Mouse (Mus musculus): ENCODE measurements around the gene Ptms. TPM values are rescaled to one million over a fixed set of nuclear protein-coding genes. Genes with fewer than 3 reads are reported as not detected.

Ptms gene
- total and polyA plus RNA-seq, 3 experiments, result 5.6 to 86.4 (median 34.1) TPM

DNA sequence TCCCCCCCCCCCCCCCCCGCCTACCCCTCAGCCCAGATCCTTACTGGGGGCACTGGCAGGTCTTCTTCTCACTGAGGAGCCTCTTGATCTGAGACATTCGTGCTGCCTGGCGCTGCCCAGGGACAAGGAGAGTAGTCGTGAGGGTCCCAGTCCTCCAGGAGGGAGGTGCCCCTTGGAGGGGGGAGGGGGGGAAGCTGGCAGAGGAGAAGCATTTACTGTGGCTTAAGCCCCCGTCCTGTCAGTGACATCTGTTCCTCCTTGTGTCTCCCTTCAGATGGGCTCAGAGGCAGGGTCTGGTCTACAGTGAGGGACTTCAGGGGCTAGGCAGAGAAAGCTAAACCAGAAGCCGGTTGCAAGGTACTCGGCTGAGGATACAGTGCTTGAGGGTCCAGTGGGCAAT lies 53.3 kb downstream of the Ptms start:
- Histone ChIP-seq H3K9me3 (replicated peaks) (no peaks in the 10 kb centered on the region), H3K36me3 (replicated peaks) (no peaks in the 10 kb centered on the region), H3K4me1 (ENCODE audit: insufficient read depth, low read depth, low read length) (peaks cover 3% of the 10 kb centered on the region; the same call in 1 of the 2 replicates), H3K4me3 (ENCODE audit: low read depth, low read length) (no peak overlapping the region), H3K27me3 (ENCODE audit: insufficient read depth, low read length) (peaks cover 69% of the 10 kb centered on the region)
- ATAC-seq (ENCODE audit: extremely low read depth, insufficient number of reproducible peaks, low FRiP score, poor library complexity, severe bottlenecking) (no peak), DNase-seq (ENCODE audit: low spot score) (no peak)
- no peak for TF ChIP-seq CTCF (IDR thresholded peaks at IDR 0.05; ENCODE audit: low read depth, low read length)
- TF ChIP-seq GATA1 (IDR thresholded peaks at IDR 0.05; ENCODE audit: borderline replicate concordance, low read length), result no peak
- TF ChIP-seq GATA2 (IDR thresholded peaks at IDR 0.05; ENCODE audit: borderline replicate concordance, low read depth, low read length), result no peak
- TF ChIP-seq TAL1 (conservative IDR thresholded peaks at IDR 0.05; ENCODE audit: low read depth, low read length), result no peak
- no peak for TF ChIP-seq POLR2AphosphoS5 (IDR thresholded peaks at IDR 0.05; ENCODE audit: insufficient replicate concordance, low read depth, low read length)

DNA sequence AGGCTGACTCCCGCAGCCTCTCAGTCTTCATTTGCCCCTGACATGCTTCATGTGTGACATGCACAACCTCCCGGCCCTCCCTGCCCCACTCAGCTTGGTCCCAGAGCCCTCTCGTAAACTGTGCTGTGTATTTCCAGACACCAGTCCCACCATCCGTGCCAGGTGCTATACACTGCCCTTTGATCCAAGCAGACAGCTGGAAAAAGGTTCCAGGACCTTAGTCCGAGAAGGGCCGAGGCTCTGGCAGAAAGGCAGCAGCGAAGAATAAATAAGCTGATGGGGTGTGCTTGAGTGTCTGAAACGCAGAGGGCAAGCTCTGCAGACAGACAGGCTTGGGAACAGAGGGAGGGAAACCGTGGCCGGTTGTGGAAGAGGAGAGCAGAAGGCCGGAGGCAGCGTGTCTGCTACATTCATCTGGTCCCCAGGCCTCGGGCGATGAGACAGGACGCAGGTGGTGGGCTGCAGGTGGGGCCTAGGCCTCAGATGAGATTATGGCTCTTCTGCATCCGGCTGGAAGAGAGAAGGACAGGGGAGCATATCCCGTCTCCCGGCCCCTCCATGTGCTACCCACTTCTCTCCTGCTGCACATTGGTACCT lies 54.0 kb downstream of the Ptms start:
- peaks cover 72% of the 10 kb centered on the region for H3K27me3 ChIP-seq (ENCODE audit: insufficient read depth, low read length)
- no peak for TF ChIP-seq CTCF (IDR thresholded peaks at IDR 0.05; ENCODE audit: low read depth, low read length)
- no peak for TF ChIP-seq POLR2AphosphoS5 (IDR thresholded peaks at IDR 0.05; ENCODE audit: insufficient replicate concordance, low read depth, low read length)
- TF ChIP-seq GATA1 (IDR thresholded peaks at IDR 0.05; ENCODE audit: borderline replicate concordance, low read length), result no peak
- TF ChIP-seq TAL1 (conservative IDR thresholded peaks at IDR 0.05; ENCODE audit: low read depth, low read length), result no peak
- no peak for TF ChIP-seq GATA2 (IDR thresholded peaks at IDR 0.05; ENCODE audit: borderline replicate concordance, low read depth, low read length)
- peaks cover 3% of the 10 kb centered on the region; the same call in 1 of the 2 replicates for H3K4me1 ChIP-seq (ENCODE audit: insufficient read depth, low read depth, low read length)

More for the DNA sequence above, 54.0 kb downstream of the Ptms start:
- ATAC-seq (ENCODE audit: extremely low read depth, insufficient number of reproducible peaks, low FRiP score, poor library complexity, severe bottlenecking) (no peak), DNase-seq (ENCODE audit: low spot score) (no peak)
- Histone ChIP-seq H3K4me3 (ENCODE audit: low read depth, low read length) (no peak overlapping the region), H3K9me3 (replicated peaks) (no peaks in the 10 kb centered on the region), H3K36me3 (replicated peaks) (no peaks in the 10 kb centered on the region)

Other genes starting within 250 kb of the Ptms start
Only the 20 nearest of the 28 such genes appear.
- gene Gm45234, start 164.1 kb downstream of the Ptms start, total RNA-seq (2014; fragmentation: Nextera tagmentation), result not detected in 2 replicates
- gene Gm45234, start 164.1 kb downstream of the Ptms start, total RNA-seq (2017), result not detected in 2 replicates
- not detected in 2 replicates for gene Gm45234, start 164.1 kb downstream of the Ptms start, polyA plus RNA-seq (2012)
- 58.7 and 85.6 TPM in 2 replicates for gene Atn1, start 163.6 kb downstream of the Ptms start, total RNA-seq (2014; fragmentation: Nextera tagmentation)
- 1.9 and 3.0 TPM in 2 replicates for gene Atn1, start 163.6 kb downstream of the Ptms start, total RNA-seq (2017)
- 55.3 and 58.8 TPM in 2 replicates for gene Atn1, start 163.6 kb downstream of the Ptms start, polyA plus RNA-seq (2012)
- 1.1 and 3.2 TPM in 2 replicates for gene Eno2, start 150.4 kb downstream of the Ptms start, total RNA-seq (2014; fragmentation: Nextera tagmentation)
- 3.4 and 3.6 TPM in 2 replicates for gene Eno2, start 150.4 kb downstream of the Ptms start, total RNA-seq (2017)
- 0.13 and 0.29 TPM in 2 replicates for gene Eno2, start 150.4 kb downstream of the Ptms start, polyA plus RNA-seq (2012)
- gene Lrrc23, start 140.4 kb downstream of the Ptms start, total RNA-seq (2014; fragmentation: Nextera tagmentation), result not detected in 2 replicates
- gene Lrrc23, start 140.4 kb downstream of the Ptms start, total RNA-seq (2017), result 0.11 TPM in 1 of 2 replicates, not detected in the other
- not detected in 2 replicates for gene Lrrc23, start 140.4 kb downstream of the Ptms start, polyA plus RNA-seq (2012)
- 1.9 TPM in 2 replicates for gene Spsb2, start 111.4 kb downstream of the Ptms start, total RNA-seq (2014; fragmentation: Nextera tagmentation)
- 6.9 and 9.4 TPM in 2 replicates for gene Spsb2, start 111.4 kb downstream of the Ptms start, total RNA-seq (2017)
- 10.1 and 10.9 TPM in 2 replicates for gene Spsb2, start 111.4 kb downstream of the Ptms start, polyA plus RNA-seq (2012)
- gene Tpi1, start 105.8 kb downstream of the Ptms start, total RNA-seq (2014; fragmentation: Nextera tagmentation), result 601 and 619 TPM in 2 replicates
- gene Tpi1, start 105.8 kb downstream of the Ptms start, total RNA-seq (2017), result 903 and 1,035 TPM in 2 replicates
- 520 and 701 TPM in 2 replicates for gene Tpi1, start 105.8 kb downstream of the Ptms start, polyA plus RNA-seq (2012)
- gene Usp5, start 90.6 kb downstream of the Ptms start, total RNA-seq (2014; fragmentation: Nextera tagmentation), result 34.6 and 45.9 TPM in 2 replicates
- 67.0 and 76.8 TPM in 2 replicates for gene Usp5, start 90.6 kb downstream of the Ptms start, total RNA-seq (2017)
- 53.0 and 68.2 TPM in 2 replicates for gene Usp5, start 90.6 kb downstream of the Ptms start, polyA plus RNA-seq (2012)
- gene Cdca3, start 90.6 kb downstream of the Ptms start, total RNA-seq (2014; fragmentation: Nextera tagmentation), result 109 and 112 TPM in 2 replicates
- 137 and 150 TPM in 2 replicates for gene Cdca3, start 90.6 kb downstream of the Ptms start, total RNA-seq (2017)
- 50.9 and 67.2 TPM in 2 replicates for gene Cdca3, start 90.6 kb downstream of the Ptms start, polyA plus RNA-seq (2012)
- gene Gnb3, start 79.8 kb downstream of the Ptms start, total RNA-seq (2014; fragmentation: Nextera tagmentation), result 1.1 TPM in 1 of 2 replicates, not detected in the other
- gene Gnb3, start 79.8 kb downstream of the Ptms start, total RNA-seq (2017), result not detected in 2 replicates
- gene Gnb3, start 79.8 kb downstream of the Ptms start, polyA plus RNA-seq (2012), result not detected in 2 replicates
- not detected in 2 replicates for gene P3h3, start 62.4 kb downstream of the Ptms start, total RNA-seq (2014; fragmentation: Nextera tagmentation)
- 0.23 TPM in 1 of 2 replicates, not detected in the other for gene P3h3, start 62.4 kb downstream of the Ptms start, total RNA-seq (2017)
- gene P3h3, start 62.4 kb downstream of the Ptms start, polyA plus RNA-seq (2012), result not detected in 2 replicates
- gene Gpr162, start 56.1 kb downstream of the Ptms start, total RNA-seq (2014; fragmentation: Nextera tagmentation), result not detected in 2 replicates
- gene Gpr162, start 56.1 kb downstream of the Ptms start, total RNA-seq (2017), result 0.22 and 0.41 TPM in 2 replicates
- gene Gpr162, start 56.1 kb downstream of the Ptms start, polyA plus RNA-seq (2012), result not detected in 2 replicates
- not detected in 2 replicates for gene Cd4, start 31.9 kb downstream of the Ptms start, total RNA-seq (2014; fragmentation: Nextera tagmentation)
- gene Cd4, start 31.9 kb downstream of the Ptms start, total RNA-seq (2017), result 0.33 and 1.7 TPM in 2 replicates
- not detected in 2 replicates for gene Cd4, start 31.9 kb downstream of the Ptms start, polyA plus RNA-seq (2012)
- 0.68 TPM in 1 of 2 replicates, not detected in the other for gene Lag3, start 8.4 kb downstream of the Ptms start, total RNA-seq (2014; fragmentation: Nextera tagmentation)
- gene Lag3, start 8.4 kb downstream of the Ptms start, total RNA-seq (2017), result 0.12 TPM in 1 of 2 replicates, not detected in the other
- not detected in 2 replicates for gene Lag3, start 8.4 kb downstream of the Ptms start, polyA plus RNA-seq (2012)
- gene Mlf2, start 11.3 kb upstream of the Ptms start, total RNA-seq (2014; fragmentation: Nextera tagmentation), result 167 and 180 TPM in 2 replicates
- gene Mlf2, start 11.3 kb upstream of the Ptms start, total RNA-seq (2017), result 86.5 and 99.2 TPM in 2 replicates
- gene Mlf2, start 11.3 kb upstream of the Ptms start, polyA plus RNA-seq (2012), result 269 and 293 TPM in 2 replicates
- gene Cops7a, start 45.4 kb upstream of the Ptms start, total RNA-seq (2014; fragmentation: Nextera tagmentation), result 123 and 194 TPM in 2 replicates
- gene Cops7a, start 45.4 kb upstream of the Ptms start, total RNA-seq (2017), result 62.2 and 65.5 TPM in 2 replicates
- 59.2 and 79.0 TPM in 2 replicates for gene Cops7a, start 45.4 kb upstream of the Ptms start, polyA plus RNA-seq (2012)
- not detected in 2 replicates for gene Pianp, start 76.6 kb upstream of the Ptms start, total RNA-seq (2014; fragmentation: Nextera tagmentation)
- not detected in 2 replicates for gene Pianp, start 76.6 kb upstream of the Ptms start, total RNA-seq (2017)
- not detected in 2 replicates for gene Pianp, start 76.6 kb upstream of the Ptms start, polyA plus RNA-seq (2012)
- gene Zfp384, start 89.0 kb upstream of the Ptms start, total RNA-seq (2014; fragmentation: Nextera tagmentation), result 71.2 and 79.6 TPM in 2 replicates
- gene Zfp384, start 89.0 kb upstream of the Ptms start, total RNA-seq (2017), result 22.9 and 25.7 TPM in 2 replicates
- 51.7 and 52.8 TPM in 2 replicates for gene Zfp384, start 89.0 kb upstream of the Ptms start, polyA plus RNA-seq (2012)
- gene Ing4, start 119.7 kb upstream of the Ptms start, total RNA-seq (2014; fragmentation: Nextera tagmentation), result 36.2 and 37.5 TPM in 2 replicates
- 99.6 and 118 TPM in 2 replicates for gene Ing4, start 119.7 kb upstream of the Ptms start, total RNA-seq (2017)
- gene Ing4, start 119.7 kb upstream of the Ptms start, polyA plus RNA-seq (2012), result 14.3 and 14.6 TPM in 2 replicates
- 11.8 and 16.1 TPM in 2 replicates for gene Acrbp, start 129.6 kb upstream of the Ptms start, total RNA-seq (2014; fragmentation: Nextera tagmentation)
- 4.7 and 8.1 TPM in 2 replicates for gene Acrbp, start 129.6 kb upstream of the Ptms start, total RNA-seq (2017)
- 6.4 and 9.4 TPM in 2 replicates for gene Acrbp, start 129.6 kb upstream of the Ptms start, polyA plus RNA-seq (2012)
- gene Lpar5, start 147.8 kb upstream of the Ptms start, total RNA-seq (2014; fragmentation: Nextera tagmentation), result 0.83 and 2.3 TPM in 2 replicates
- 2.4 and 2.6 TPM in 2 replicates for gene Lpar5, start 147.8 kb upstream of the Ptms start, total RNA-seq (2017)
- 0.83 and 1.4 TPM in 2 replicates for gene Lpar5, start 147.8 kb upstream of the Ptms start, polyA plus RNA-seq (2012)

All from G1E (cell line).